Mouse (Mus musculus) liver, embryonic 14.5 days (tissue): ENCODE data around the gene Fam172a.

Source experiments
- CTCF ChIP-seq: IDR thresholded peaks from 2 replicates; pipeline ENCODE4 v1.5.1; 2016; ENCODE audit warnings: antibody characterized with exemption, low read depth, control low read depth
- EP300 ChIP-seq: IDR thresholded peaks from 2 replicates; pipeline ENCODE4 v1.6.1; 2016; ENCODE audit warnings: antibody characterized with exemption, low read depth

DNA sequence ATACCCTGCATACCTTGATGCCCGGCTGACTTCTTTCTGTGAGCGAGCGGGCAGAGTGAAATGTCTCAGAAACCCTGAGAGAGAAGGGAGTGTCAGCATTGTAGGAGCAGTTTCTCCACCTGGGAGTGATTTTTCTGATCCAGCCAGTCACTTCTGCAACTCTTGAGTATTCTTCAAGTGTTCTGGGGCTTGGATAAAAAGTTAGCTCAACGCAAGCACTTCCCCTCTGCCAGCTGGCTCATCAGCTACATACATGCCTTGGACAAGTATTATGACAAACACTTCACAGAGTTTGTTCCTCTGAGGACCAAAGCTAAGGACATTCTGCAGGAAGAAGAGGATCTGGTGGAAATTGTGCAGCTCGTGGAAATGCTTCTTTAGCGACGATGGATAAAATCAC lies 420.2 kb downstream of the Fam172a start:
- TF ChIP-seq CTCF (no peak), EP300 (no peak)
